Mouse (Mus musculus): Measurements from ENCODE around the gene Chst11.

- TF ChIP-seq CTCF (IDR thresholded peaks at IDR 0.05; ENCODE audit: low read depth) = no peak
- no peak for TF ChIP-seq EP300 (IDR thresholded peaks at IDR 0.05; ENCODE audit: low read depth)
Observed at GRCm38 (mm10) chr10:83189071-83189470, 203.8 kb downstream of the Chst11 start.
